Mouse (Mus musculus) hindbrain, embryonic 10.5 days (tissue): ENCODE measurements at regions not wholly inside any gene's neighbourhood (a gene's known extent, or its start where the extent isn't known, plus 50 kb on each side); places are given as distances from the start of the nearest gene placed in this dataset.

Source experiments
- DNase-seq: peaks from one replicate; pipeline ENCODE4 v3.0.0-alpha.2; 2017; ENCODE audit warnings: low spot score
- H3K27ac ChIP-seq: fragments of 300-500 bp; sonication (generic); 2 replicates; pipeline ENCODE4 v1.5.1; 2016; ENCODE audit warnings: mild to moderate bottlenecking, moderate library complexity
- H3K27me3 ChIP-seq: fragments of 300-500 bp; sonication (generic); 2 replicates; pipeline ENCODE4 v1.6.1; 2016; ENCODE audit warnings: mild to moderate bottlenecking; ENCODE audit not compliant: poor library complexity, insufficient read depth, severe bottlenecking
- H3K36me3 ChIP-seq: fragments of 300-500 bp; sonication (generic); 2 replicates; pipeline ENCODE4 v1.6.1; 2016; ENCODE audit warnings: mild to moderate bottlenecking, moderate library complexity
- H3K4me1 ChIP-seq: fragments of 300-500 bp; sonication (generic); replicated peaks from 2 replicates; pipeline ENCODE4 v1.6.1; 2016; ENCODE audit warnings: mild to moderate bottlenecking
- H3K4me3 ChIP-seq: fragments of 300-500 bp; sonication (generic); 2 replicates; pipeline ENCODE4 v1.5.1; 2016; ENCODE audit warnings: mild to moderate bottlenecking, moderate library complexity
- H3K9me3 ChIP-seq: fragments of 300-500 bp; sonication (generic); 2 replicates; pipeline ENCODE4 v1.6.1; 2016; ENCODE audit warnings: mild to moderate bottlenecking, moderate library complexity
- WGBS: fragments of 180-500 bp; shearing (Covaris S2); methylation state at CpG from one replicate; pipeline ENCODE4 v1.1.7; 2016; 5-methylcytosine and 5-hydroxymethylcytosine counted together

- H3K9me3 ChIP-seq = no peaks in the 10 kb centered on the region
- no peaks in the 10 kb centered on the region for H3K4me1 ChIP-seq
- H3K27ac ChIP-seq = no peak overlapping the region
- 95% methylated on average over 2 of the region's 2 CpGs for WGBS
- H3K4me3 ChIP-seq = no peak overlapping the region
- H3K27me3 ChIP-seq = no peaks in the 10 kb centered on the region
- no peaks in the 10 kb centered on the region for H3K36me3 ChIP-seq
- DNase-seq = no peak
Observed at GRCm38 (mm10) chr17:15882245-15882644, 51.4 kb upstream of the Rgmb start.
